Mouse (Mus musculus) bone marrow, adult 2 months (tissue): ENCODE results near the gene Bscl2. TPM values are rescaled to one million over a fixed set of nuclear protein-coding genes. Genes with fewer than 3 reads are reported as not detected.

Source experiments
- H3K27ac ChIP-seq: fragments of 200-500 bp; 2 replicates; pipeline ENCODE4 v1.5.1; 2012; ENCODE audit warnings: low read depth, mild to moderate bottlenecking, control low read depth, inconsistent platforms, low read length; ENCODE audit not compliant: control insufficient read depth, poor library complexity, insufficient read depth
- H3K4me1 ChIP-seq: fragments of 200-500 bp; 2 replicates; pipeline ENCODE4 v1.6.1; 2011; ENCODE audit warnings: low read length; ENCODE audit not compliant: control insufficient read depth, insufficient read depth
- H3K4me3 ChIP-seq: fragments of 200-500 bp; replicated peaks from 2 replicates; pipeline ENCODE3; 2011; ENCODE audit warnings: mild to moderate bottlenecking, low read depth, low read length, control low read depth; ENCODE audit not compliant: control insufficient read depth
- CTCF ChIP-seq: fragments of 200-500 bp; IDR thresholded peaks from 2 replicates; pipeline ENCODE4 v1.5.1; 2011; ENCODE audit warnings: low read length, control low read depth; ENCODE audit not compliant: control insufficient read depth, insufficient read depth
- POLR2A ChIP-seq: fragments of 200-500 bp; IDR thresholded peaks from 2 replicates; pipeline ENCODE4 v1.6.1; 2011; ENCODE audit warnings: low read depth, mild to moderate bottlenecking, control low read depth, low read length, borderline replicate concordance; ENCODE audit not compliant: control insufficient read depth
- WGBS: fragments of 180-500 bp; shearing (Covaris S2); methylation state at CpG from one replicate; pipeline ENCODE4 v1.1.7; 2018; 5-methylcytosine and 5-hydroxymethylcytosine counted together
- polyA plus RNA-seq: library from polyadenylated mRNA; stranded (reverse); fragments of >200 nt; gene quantifications from 2 replicates; pipeline ENCODE4 v1.2.4, GENCODE M21; 2011; ENCODE audit warnings: low replicate concordance; ENCODE audit not compliant: missing spikeins, insufficient read depth, insufficient read length

Gene Bscl2
- polyA plus RNA-seq, 1 experiment: 46.2 TPM

DNA sequence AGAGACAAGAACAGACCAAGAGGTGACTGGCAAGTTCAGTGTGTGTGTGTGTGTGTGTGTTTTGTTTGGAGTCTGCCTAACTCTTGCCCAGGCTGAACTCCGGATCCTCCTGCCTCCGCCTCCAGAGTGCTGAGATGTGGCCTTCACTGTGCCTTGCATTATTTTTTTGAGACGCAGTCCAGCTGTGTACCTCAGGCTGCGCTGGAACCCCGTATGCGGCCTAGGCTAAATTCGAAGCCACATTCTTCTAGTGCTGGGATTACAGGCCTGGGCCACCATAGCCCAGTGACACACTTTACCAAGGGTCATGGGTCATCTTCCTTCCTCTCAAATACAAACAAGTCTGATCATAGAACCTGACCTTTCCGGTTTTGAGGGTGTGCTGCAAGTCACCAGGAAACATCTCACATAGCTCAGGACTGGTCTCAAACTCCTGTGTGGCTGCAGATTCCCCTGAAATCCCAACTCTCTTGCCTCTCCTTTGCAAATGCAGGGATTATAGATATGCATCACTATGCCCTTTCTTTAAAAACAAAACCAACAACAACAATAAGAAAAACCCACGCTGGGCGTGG lies 35.1 kb downstream of the Bscl2 start:
- H3K4me3 ChIP-seq: peak overlapping the region; percentile 29
- no peak overlapping the region for H3K27ac ChIP-seq
- no peaks in the 10 kb centered on the region; the same call in 1 of the 2 replicates for H3K4me1 ChIP-seq
- 70% methylated on average over 10 of the region's 10 CpGs for WGBS
- TF ChIP-seq POLR2A: no peak
- no peak for TF ChIP-seq CTCF

DNA sequence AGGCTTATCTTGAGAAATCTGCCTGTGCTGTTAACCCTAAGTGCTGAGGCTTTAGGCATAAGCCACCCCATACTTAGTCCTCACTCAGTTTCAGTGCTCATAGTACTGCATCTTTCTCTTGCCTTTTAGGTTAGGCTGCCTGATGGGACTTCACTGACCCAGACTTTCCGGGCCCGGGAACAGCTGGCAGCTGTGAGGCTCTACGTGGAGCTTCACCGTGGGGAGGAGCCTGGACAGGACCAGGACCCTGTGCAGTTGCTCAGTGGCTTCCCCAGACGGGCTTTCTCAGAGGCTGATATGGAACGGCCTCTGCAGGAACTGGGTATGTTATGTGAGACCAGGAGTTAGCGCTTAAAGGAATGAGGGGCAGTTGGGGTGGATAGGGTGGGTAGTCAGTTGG lies 37.8 kb downstream of the Bscl2 start:
- WGBS: 89% methylated on average over 7 of the region's 7 CpGs
- H3K27ac ChIP-seq: no peak overlapping the region
- H3K4me3 ChIP-seq: no peak overlapping the region
- TF ChIP-seq CTCF (no peak), POLR2A (no peak)
- H3K4me1 ChIP-seq: no peaks in the 10 kb centered on the region; the same call in 1 of the 2 replicates

DNA sequence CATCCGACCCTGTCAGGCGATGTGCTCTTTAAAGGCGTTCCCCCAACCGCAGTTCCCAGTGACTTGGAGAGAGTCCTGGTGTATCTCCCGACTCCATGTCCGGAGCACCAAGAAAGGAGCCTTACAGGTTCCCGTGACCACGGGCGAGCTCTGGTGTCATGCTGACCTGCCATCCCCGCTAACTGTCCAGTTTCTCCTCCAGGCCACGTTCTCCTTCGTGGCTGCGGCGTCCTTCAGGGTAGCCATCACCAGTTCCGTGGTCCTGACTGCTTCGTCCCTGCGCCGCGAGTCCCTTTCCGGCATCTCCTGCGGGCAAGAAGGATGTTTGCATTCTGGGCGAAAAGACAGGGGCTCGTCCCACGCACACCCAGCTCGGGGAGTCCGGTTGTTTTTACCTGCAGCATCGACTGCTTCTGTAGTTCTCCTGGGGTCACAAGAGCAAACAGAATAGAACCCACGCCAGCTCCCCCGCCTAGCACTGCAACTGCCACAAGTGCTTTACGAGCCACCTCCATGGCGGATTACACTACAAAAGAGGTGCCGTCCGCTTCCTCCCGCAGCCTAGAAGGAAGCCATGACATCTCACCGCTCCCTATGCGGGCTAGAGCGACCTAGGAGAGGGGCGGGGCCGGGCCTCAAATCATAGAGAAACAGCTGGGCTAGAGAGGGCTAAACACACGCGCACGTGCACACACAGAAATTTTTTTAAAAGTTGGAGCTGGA lies 43.2 kb downstream of the Bscl2 start, which contains the start of gene Uqcc3:
Uqcc3 (minus strand) TSS at position 613 of the 723 bp plus-strand sequence.
- Histone ChIP-seq H3K4me1 (no peaks in the 10 kb centered on the region; the same call in 1 of the 2 replicates), H3K27ac (peak within 1 kb of the TSS; percentile 79), H3K4me3 (peak within 1 kb of the TSS; percentile 92)
- peak; percentile 64 for TF ChIP-seq POLR2A
- no peak; the same call in 1 of the 2 replicates for TF ChIP-seq CTCF
- under 1% methylated on average over 42 of the region's 42 CpGs for WGBS

DNA sequence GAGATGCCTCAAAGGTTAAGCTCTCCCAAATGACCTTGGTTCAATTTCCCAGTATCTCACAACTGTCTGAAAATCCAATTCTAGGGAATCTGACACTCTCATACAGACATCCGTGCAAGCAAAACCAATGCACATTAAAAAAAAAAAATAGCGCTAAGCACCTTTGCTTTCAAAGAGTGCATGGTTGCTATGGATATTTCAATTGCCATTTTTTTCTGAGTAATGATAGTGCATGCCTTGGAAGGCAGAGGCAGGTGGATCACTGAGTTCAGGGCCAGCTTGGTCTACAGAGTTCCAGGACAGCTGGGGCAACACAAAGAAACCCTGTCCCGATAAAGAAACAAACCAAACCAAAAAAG lies 43.7 kb downstream of the Bscl2 start:
- TF ChIP-seq CTCF (no peak), POLR2A (no peak)
- WGBS: 3% methylated on average over 3 of the region's 3 CpGs
- Histone ChIP-seq H3K27ac (no peak overlapping the region), H3K4me1 (no peaks in the 10 kb centered on the region; the same call in 1 of the 2 replicates), H3K4me3 (peak overlapping the region; percentile 46)

DNA sequence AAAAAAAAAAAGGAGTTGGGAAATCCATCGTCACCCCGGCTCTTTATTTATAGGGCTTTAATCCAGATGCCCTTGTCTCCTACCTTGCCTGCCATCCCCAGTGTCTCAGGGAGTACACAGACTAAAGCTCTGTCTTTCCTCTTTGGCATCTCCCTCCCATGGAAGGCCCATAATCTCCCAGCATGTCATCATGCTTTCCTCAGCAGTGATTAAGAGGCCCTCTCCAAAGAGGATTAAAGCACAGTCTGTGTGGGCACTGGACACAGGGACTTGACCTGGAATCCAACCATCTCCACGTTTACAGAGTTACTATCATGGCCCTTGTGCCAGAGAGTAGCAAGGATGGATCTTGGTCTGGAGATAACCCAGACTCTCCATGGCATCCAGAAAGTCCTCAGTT lies 46.3 kb downstream of the Bscl2 start, which contains the start of the genes Lbhd1 and Gm49403:
Lbhd1 (plus strand) TSS at position 117 of the 400 bp plus-strand sequence.
Gm49403 (plus strand) TSS at position 315 of the 400 bp plus-strand sequence.
- TF ChIP-seq CTCF (no peak), POLR2A (no peak)
- no peak within 1 kb of the TSS for H3K4me3 ChIP-seq
- H3K4me1 ChIP-seq: peaks cover 2% of the 10 kb centered on the region; the same call in 1 of the 2 replicates
- no peak within 1 kb of the TSS for H3K27ac ChIP-seq
- 77% methylated on average over 3 of the region's 3 CpGs for WGBS

DNA sequence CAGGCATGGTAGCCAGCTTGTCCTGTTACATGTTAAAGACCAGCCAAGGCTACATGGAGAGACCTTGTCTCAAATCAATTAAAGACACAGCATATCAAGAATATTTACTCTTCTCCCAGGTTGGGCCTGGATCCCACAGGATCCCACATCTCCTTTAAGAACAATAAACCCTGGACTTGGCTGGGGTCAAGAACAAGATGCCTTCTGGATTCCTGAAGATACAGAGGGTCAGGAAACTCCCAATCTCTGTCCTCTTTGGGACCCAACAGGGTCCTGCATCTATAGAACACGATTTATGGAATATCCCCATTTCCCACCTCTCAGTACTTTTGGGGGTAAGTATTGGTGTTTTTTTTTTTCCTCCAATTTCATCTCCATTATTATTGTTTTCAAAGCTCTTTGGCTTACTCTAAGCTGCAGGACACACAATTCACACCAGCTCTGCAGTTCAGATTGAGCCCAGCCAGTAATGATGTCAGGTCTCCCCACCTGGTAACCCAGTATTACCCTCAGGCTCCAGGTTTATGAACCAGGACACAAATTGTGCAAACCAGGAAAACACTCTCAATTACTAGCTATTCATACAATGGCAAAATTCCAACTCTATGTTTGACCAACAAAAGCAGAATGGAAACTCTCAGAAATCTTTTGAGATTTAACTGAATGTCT lies 49.8 kb downstream of the Bscl2 start:
- 61% methylated on average over 1 of the region's 1 CpGs for WGBS
- peaks cover 3% of the 10 kb centered on the region; the same call in 1 of the 2 replicates for H3K4me1 ChIP-seq
- H3K4me3 ChIP-seq: no peak overlapping the region
- no peak overlapping the region for H3K27ac ChIP-seq
- TF ChIP-seq CTCF (no peak), POLR2A (no peak)

DNA sequence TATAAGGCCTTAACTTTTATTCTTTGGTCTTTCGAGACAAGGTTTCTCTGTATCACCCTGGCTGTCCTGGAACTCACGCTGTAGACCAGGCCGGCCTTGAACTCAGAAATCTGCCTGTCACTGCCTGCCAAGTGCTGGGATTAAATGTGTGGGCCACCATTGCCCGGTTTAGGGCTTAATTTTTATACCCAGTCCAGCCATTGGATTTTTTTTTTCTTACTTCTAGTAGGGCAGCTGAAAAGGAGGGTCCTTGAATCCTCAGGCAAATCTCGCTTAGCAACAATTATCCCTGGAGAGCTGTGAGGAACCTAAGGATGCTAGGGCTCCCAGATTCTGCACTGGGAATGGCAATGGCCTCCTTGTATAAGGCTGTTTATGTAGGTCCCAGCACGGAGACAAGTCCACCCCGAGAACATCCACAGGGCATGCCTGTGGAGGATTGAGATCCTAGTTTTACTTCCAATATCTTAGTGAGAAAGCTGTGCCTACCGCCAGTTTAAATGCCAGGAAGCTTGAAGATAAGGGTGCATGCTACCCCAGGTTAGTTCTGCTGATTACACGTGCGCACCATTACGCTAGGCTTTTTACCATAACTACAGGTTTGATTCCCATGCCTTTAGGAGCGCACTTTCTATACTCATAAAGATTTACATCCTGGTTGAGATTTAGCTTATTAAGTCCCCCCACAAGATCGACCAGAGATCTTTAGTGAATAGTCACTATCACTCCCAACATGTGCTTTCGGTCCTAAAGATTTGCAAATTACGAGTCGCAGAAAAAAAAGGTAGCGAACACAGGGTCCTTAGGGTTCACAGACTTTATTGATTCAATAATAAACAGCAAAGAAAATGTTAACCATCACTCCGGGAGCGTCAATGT lies 50.6 kb downstream of the Bscl2 start:
- 22% methylated on average over 19 of the region's 19 CpGs for WGBS
- Histone ChIP-seq H3K4me3 (peak overlapping the region; percentile 98), H3K4me1 (peaks cover 3% of the 10 kb centered on the region; the same call in 1 of the 2 replicates), H3K27ac (no peak overlapping the region)
- TF ChIP-seq CTCF (no peak), POLR2A (no peak)
